Mouse (Mus musculus) R1 (cell line): Measurements from ENCODE around the gene Rnf214.
A peak's percentile ranks its signal among the peaks of the same experiment; 100 is the strongest.

Experiments used
- DNase-seq: peaks from one replicate; pipeline ENCODE4 v3.0.0-alpha.2; 2018; ENCODE audit warnings: low read depth, low spot score

The Rnf214 gene

DNA sequence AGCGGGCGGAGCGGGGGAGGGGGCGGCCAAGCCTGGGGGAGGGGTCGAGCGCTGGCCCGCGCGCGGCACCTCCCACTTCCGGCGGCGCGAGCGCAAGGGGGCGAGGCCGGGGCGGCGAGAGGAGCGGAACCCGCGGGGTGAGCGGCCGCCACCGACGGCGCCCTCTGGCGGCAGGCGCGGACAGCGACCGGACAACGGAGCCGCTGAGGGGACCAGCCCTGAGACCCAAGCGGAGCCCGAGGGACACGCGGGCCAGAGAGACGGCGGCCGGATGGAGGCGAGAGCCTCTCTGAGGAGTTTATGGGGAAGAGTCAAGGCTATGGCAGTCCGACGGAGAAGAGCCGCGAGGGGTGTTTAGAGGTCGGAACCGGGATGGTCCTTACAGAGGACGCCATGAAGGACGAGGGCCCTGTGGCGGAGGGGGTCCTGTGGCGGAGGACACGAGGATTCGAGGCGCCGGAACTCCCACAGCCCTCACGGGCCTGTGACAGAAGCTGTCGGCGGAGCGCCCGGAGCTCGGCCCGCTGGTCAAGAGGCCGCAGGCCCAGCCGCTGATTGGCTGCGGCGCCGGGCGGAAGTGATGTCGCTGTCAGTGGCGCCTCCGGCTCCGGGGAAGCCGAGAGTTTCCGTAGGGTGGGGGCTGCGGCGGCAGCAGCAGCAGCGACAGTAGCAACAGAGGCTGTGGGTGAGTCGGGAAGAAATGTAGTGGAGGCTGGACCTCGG lies at the start of gene Rnf214, which contains the start of gene Pcsk7:
Gene Rnf214 (minus strand): TSS at position 557 of the 723 bp plus-strand sequence.
Gene Pcsk7 (plus strand): TSS at position 143 of the 723 bp plus-strand sequence.
- peak; percentile 79 for DNase-seq

DNA sequence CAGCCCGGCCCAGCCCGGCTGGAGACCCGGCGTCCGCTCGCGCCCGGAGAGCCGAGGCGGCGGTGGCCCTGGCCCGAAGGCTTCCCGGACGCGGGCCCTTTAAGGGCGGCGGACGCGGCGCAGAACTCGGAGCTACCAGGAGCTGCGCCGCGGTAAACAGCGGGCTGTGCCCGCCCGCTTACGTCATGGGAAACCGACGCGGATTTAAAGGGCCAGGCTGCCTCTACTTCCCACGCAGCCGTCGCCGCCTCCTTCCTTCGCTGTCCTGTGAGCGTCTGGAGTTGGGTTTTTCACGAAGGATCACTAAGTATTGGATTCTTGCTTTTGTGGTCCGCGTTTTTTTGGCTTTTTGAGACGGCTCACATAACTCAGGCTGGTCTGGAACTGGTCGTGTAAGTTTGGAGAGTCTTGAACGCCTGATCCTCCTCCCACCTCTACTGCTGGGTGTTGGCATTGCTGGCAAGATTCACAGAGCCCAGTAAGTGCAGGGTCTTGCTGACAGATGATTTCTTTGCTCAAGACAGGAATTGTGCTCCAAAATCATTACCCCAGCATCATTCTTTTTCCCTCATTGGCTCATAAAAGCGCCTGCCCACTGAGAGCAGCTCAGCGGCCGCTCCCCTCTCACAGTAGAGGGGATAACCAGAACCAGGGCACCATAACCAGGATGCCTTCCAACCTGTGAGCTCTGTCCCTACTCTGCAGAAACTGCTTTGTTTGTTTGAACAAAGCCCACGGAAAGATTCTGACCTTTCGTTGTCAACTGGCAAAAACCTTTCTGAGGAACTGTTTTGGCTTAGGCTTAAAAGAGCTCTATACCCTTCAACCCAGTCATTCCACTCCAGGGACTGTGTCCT lies 48.6 kb upstream of the Rnf214 start, which contains the start of gene Sidt2:
Gene Sidt2 (minus strand): TSS at position 152 of the 857 bp plus-strand sequence.
- DNase-seq, result peak; percentile 85

DNA sequence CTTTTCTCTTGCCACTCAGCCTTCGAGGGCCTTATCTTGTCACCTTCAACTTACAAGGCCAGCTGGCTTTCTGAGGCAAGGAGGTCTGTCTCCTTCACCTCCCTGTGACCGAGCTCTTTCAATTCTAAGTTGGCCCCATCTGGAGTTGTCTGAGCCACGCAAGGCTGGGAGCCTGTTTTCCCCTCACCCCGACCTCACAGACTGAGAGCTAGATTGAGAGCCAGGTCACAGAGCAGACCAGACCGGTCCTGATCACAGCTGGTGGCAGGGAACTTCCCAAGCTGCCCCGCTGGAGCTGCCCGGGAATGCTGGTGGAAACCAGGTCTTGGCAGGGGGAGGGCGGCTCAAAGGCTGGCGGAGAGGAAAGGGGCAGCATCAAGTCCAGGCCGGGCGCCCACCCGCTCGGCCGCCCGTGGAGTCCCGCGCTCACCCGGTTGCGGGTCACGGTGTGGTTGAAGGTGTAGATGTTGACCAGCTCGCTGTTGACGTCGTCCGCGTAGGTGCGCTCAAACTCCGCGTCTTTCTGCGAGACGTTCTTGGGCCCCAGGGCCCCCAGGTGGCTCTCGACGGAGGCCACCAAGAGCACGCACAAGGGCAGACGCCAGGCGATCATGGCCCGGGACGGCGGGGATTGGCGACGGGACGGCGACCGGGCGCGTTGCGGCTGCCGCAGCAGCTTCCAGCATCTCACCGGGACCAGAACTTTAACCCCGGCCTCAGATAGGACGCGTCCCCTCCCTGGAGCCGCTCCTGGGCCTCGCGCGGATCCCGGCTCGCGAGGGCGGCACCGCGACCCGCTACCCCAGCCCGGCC lies 47.8 kb upstream of the Rnf214 start:
- DNase-seq, result peak; percentile 57

DNA sequence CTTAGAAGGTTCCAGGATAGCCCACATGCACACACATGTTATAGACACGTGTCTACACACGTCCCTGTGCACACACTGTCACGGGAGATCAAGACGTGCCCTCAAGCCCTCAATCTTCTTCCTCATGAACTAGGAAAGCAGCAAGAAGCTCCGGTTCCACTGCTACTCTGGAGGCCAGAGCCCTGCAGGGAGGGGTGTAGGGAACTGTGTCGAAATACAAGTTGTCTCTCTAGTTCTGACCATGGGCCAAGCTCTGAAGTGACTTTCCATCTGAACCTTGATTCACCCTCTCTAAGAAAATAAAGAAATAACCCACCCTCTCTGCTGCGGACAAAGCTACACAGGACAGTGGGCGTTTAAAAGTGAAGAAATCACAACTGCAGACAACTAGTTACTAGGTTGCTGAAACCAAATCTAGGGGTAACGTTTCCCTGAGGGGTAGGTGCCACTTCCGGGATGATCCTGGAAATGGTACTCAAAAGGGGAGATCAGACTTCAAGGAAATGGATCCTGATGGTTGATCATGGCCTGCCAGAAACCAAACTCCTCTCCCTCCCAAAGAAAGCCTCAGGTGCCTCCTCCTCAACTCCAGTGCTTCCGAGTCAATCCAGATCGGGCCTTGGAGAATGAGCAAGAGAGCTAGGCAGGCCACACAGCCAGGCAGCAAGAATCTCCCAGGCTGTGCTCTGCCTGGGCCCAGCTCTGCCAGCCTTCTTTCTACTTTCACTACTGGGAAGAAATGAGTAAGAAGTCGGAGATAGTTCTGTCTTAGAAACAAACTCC lies 47.0 kb upstream of the Rnf214 start:
- DNase-seq, result no peak

DNA sequence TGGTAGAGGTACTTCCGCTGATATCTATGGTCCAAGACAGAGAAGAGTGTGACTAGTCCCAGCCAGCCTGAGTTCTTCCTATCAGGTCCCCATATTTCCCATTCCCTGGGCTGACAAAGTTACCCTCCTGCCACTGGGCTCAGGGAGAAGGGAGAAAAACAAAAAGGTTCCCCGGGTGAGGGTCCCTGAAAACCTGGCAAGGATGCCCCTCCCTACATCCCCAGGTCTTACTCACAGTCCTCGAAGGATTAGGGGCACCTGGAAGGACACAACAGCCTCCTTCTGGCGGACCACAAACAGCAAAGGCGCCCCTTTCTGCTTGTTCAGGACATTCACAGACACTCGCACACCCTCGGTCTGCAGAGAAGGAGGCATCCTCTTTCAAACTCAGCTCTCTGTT lies 46.2 kb upstream of the Rnf214 start:
- DNase-seq, result no peak

DNA sequence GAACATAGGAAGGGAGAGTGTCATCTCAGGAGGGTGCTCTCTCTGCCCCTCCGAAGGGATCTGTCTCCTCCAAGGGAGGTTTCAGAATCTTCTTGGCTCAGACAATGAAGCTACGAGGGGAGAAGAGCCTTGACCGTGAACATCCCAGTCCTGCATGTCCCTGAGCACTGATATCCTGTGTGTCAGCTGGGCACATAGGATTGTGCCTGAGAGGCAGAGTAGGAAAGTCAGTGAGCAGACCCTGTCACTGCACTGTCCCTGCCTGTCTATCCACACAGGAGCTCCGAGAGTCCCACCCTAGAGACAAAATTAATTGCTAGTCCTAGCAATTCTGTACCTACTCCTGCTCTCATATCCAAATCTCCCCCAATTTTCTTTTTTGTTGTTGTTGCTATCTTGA lies 45.3 kb upstream of the Rnf214 start:
- no peak for DNase-seq

DNA sequence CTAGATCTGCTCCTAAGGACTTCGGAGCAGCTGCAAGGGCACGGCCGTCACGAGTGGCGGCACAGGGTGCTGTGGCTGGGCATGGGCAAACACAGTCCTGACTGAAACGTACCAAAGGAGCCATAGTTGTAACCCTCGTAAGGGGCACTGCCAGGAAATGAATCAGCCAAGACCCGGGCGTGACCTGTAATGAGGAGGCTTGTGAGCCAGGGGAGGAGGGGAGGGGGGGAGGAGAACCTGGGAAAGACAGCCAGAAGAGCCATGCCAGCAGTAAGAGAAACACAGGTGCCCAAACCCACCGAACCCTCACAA lies 40.1 kb upstream of the Rnf214 start:
- no peak for DNase-seq

DNA sequence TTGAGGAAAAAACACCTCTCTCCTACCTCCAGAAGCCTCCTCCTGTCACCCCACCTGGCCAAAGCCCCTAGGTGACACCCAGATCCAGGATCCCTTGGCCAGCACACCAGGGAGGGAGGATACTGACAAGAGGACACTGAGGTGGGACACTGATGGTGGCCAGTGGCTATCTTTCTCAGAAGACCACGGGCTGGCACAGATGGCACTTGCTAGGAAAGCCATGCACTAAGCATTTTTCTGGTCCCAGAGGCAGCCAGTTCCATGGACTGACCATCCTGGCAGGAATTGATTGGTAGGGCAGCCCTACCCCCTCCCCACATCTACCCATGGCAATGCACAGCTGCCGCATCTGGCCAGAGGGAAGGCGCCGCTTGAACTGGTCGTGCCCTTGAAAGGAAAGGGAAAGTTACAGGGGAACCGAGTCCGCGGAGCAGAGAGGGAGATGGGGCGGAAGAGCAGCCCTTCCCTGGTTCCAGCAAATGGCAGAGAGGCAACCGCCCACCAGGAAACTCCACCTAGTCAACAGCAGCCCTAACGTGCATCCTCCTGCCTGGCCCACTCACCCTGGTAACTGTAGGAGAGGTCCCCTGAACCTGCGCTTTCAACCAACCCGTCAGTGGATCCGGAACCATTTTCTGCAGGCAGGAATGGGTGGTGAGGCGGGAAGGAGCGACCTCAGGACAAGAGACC lies 39.6 kb upstream of the Rnf214 start:
- DNase-seq, result peak; percentile 18

DNA sequence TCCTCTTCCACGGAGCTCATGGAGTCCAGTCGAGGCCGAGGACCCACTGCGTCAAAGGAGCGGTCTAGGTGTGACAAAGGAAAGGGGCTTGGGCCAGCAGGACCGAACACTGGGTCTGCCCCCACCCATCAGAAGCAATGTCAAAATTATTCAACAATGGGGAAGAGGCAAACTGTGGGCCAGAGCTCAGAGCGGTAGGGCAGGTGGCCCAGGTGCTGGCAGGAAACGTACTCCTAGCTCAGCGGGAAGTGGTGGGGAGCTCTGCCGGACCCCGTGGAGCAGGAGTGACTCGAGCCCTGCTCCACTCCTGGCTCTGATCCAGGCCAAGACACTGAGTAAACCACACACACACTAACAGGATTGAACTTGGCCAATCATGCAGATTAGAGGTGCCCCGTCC lies 39.0 kb upstream of the Rnf214 start:
- no peak for DNase-seq

DNA sequence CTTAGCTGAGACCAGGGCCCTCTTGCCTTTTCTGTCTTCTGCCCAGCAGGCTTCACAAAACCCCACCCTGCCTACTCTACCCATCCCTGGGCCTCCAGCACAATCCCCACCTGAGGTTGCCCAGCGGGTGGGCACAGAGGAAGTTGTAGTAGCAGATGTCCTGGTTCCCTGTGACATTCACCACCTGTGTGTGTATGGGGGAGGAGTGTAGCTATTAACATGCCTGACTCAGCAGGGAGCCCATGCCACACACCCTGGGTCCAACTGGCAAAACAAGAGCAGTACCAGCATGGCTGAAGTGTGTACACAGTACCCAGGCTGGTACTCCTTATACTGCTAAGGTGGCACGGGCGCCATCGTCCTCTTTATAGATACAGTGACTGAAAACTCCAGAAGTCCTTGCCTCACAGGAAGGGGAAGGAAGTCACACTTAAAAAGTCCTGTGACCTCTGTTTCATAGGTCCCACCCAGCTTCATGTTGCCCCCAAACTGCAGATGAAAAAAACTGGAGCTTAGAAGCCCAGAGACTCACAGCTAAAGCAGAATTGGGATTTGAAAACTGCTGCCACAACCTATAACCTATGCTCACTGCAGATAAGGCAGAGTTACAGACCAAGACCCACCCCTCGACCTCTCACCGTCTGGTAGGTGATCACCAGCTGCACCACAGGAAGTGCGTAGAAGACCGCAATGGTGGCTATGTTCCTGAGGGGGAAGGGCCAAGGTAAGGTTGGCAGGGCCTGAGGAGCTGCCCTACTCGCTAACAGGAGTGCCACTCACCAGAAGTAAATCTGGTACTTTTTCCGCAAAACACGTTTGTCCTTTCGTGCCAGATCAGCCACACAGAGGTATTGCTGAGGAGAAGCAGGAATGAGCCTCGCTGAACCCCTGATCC lies 38.0 kb upstream of the Rnf214 start:
- DNase-seq, result no peak

DNA sequence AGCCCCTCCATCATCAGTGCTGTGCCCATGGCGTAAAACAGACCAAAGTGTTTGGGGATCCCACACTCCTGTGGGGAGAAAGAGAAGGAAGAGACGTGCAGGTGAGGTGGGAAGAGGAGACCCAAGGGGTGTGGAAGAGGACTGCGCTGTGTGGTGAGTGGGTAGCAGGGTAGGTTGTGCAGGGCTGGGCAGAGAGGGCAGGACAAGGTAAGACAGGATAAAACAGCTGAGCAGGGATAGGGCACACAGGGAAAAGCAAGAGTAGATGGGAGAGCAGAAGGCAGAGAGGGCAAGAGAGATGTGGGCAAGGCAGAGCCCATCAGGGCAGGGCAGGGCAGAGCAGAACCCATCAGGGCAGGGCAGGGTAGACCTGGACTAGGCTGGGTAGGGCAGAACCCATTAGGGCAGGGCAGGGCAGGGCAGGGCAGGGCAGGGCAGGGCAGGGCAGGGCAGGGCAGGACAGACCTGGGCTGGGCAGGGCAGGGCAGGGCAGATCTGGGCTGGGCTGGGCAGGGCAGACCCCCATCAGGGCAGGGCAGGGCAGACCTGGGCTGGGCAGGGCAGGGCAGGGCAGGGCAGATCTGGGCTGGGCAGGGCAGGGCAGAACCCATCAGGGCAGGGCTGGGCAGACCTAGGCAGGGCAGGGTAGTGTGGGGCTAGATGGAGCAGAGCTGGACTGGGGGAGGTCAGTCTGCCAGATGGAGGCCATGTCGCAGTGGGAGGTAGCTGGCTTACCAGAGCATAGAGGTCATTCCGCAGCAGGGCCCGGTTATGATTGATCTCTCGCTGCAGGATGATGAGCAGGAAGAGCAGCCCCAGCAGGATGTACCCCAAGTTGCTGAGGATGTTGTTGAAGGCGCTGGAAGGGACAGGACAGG lies 37.2 kb upstream of the Rnf214 start:
- no peak for DNase-seq

DNA sequence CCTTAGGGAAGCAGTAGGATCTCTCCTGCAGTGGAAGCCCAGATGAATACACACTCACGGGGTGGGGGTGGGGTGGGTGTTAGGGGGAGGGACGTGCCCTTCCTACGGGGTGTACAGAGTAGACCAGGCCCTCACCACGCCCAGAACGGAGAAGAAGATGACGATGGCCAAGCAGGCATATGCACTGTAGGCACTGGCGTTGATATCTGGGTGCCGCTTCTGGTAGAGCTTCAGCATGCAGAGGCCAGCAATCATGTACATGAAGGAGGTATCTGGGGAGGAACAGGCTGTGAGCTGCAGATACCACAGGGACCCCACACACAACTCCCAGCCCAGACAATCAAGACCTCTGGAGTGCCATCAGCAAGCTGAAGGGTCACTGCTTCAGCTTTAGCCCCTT lies 36.2 kb upstream of the Rnf214 start:
- no peak for DNase-seq

DNA sequence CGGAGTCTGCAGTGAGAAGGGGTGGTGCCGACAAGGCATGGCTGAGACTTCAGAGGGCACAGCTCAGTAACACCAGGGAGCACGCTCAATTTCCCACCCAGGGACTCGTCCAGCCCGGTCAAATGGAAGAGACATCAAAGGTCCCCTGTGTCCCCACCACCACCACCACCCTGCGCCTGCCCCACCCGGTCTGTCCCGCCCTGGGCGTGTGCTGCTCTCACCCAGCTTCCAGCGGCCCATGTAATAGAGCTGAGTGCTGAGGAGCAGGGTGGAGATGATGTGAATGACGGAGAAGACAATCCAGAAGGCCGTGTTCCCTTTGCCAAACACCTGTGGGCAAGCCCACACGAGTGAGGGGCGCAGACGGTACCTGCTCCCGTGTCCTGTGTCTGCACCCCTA lies 35.8 kb upstream of the Rnf214 start:
- DNase-seq, result no peak

DNA sequence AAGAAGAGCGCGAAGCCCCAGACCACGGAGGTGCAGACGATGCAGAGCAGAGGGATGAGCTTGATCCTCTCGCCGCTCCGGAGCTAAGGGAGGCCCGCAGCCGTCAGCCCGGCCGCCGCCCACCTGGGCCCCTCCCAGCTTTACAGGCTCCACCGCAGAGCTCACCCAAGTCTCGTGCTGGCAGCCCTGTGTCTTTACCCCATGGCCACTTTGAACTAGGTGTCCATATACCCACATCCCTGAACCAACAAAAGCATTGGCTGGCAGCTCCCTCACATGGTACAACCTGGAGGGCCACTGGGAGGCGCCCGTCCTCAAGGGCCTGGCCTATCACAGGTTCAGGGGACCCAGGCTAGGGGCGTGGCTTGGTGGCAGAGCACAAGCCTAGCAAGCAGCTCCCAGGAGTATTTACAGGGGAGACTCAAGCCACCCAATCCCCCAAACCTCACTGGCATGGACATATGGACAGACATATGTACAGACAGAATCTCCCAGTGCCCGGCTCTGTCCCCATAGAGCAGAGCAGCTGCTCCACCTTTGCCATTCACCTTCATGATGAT lies 34.7 kb upstream of the Rnf214 start:
- DNase-seq, result peak; percentile 72

DNA sequence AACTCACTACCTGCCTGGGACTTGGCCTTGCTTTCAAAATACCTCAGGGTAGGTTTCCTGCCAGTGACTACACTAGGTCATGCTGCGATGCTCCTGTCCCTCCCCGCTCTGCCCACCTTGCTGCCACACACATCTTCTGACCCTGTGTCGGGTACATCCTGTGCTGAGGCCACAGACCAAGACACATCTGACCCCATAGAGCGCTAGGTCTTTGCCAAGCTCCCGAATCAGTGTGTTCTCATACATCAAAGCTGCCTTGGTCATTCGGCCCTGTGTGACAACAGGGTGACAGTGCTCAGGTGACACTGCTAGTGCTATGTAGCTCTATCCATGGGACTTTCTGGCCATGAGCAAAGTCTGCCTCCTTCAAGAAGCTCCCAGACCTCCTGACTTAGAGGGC lies 33.1 kb upstream of the Rnf214 start:
- no peak for DNase-seq

DNA sequence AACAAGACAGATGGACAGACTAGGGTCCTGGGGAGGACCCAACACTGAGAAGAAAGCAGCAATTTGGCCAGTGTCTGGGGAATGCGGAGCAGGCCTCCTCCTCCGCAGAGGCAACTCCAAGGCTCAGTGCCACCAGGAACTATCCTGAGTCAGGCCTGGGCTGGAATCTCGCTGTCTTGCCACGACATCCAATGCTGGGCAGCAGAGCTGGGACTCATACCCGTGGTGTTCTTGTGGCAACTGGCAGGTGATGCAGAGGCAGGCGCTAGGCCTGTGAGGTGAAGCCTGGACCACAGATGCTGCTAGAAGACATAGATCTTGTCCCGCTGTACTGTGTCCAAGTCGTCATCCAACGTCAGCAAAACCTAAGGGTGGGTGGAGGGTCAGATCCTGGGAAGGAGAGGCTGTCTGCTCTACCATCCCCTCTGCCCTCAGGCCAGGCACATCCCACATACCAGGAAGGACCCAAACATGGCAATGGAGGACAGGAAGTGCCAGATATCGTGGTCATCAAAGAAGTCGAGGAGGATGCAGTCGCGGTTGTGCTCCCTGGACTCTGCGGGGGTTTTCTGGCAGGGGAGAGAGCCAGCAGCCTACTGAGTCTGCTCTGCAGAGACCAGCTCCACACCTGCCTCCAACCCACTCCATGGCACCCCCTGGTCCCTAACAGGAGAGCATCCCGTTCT lies 32.4 kb upstream of the Rnf214 start:
- DNase-seq, result no peak

DNA sequence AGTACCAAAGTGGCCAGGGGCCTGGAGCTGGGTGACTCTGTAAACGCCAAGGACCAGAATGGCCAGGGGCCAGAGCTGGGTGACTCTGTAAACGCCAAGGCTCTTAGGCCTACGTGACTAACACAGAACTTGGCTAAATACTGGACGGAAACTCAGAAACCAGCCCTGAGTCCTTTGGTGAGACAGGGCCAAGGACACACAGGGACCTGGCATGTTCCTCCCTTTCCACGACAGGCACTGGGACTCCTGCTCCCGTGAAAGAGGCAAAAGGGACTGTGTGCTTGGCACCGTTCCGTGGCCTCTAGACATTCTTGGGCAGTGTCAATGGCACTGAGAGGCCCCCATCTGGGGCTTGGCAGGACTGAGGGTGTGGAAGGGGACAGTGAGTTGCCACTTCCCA lies 31.4 kb upstream of the Rnf214 start:
- DNase-seq, result no peak

DNA sequence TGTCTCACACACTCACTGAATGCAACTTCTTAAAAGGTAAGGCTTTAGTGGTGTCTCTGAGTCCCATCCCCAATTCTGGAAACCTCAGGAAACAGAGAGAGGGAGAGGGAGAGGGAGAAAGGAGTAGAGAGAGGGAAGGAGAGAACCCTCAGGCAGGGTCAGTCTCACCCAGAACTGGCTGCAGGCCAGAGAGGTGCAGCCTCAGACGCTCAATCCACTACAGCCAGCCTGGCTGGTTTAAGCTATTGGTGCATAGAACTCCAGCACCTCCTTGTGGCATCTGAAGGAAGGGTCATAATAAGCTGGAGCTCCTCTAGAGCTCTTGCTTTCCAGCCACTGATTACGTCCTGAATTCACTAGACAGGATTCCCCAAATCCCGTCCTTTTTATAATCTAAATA lies 30.2 kb upstream of the Rnf214 start:
- DNase-seq, result peak; percentile 74
